Mouse (Mus musculus): ENCODE results near the gene Trim58. TPM values are rescaled to one million over a fixed set of nuclear protein-coding genes. Genes with fewer than 3 reads are reported as not detected.

The Trim58 gene
- under 1 TPM; 0.36 to 1.00 TPM for total RNA-seq (2021)
- long read RNA-seq, experiment 1, result 0 reads
- long read RNA-seq, experiment 2, result 0 reads

GRCm38 (mm10) chr11:58640272-58640867 is at the start of gene Trim58:
Gene Trim58 (plus strand): TSS chr11:58640465.
- peak; percentile 20 for DNase-seq

- no peak for DNase-seq
Measured at GRCm38 (mm10) chr11:58594814-58595213, 45.5 kb upstream of the Trim58 start, which contains the start of gene Olfr324. Gene Olfr324 (plus strand): TSS chr11:58595114.

GRCm38 (mm10) chr11:58597837-58598236 is 42.4 kb upstream of the Trim58 start:
- no peak for DNase-seq

- DNase-seq, result no peak
Measured at GRCm38 (mm10) chr11:58602062-58602461, 38.2 kb upstream of the Trim58 start.

- DNase-seq, result no peak
Measured at GRCm38 (mm10) chr11:58602800-58603560, 37.3 kb upstream of the Trim58 start.

GRCm38 (mm10) chr11:58604688-58605087 is 35.6 kb upstream of the Trim58 start:
- no peak for DNase-seq

- DNase-seq, result no peak
Measured at GRCm38 (mm10) chr11:58605228-58605627, 35.0 kb upstream of the Trim58 start.

GRCm38 (mm10) chr11:58606177-58606919 is 33.9 kb upstream of the Trim58 start:
- DNase-seq, result no peak

GRCm38 (mm10) chr11:58607030-58607429 is 33.2 kb upstream of the Trim58 start:
- no peak for DNase-seq

- DNase-seq, result no peak
Measured at GRCm38 (mm10) chr11:58613359-58613758, 26.9 kb upstream of the Trim58 start.

GRCm38 (mm10) chr11:58614526-58614925 is 25.7 kb upstream of the Trim58 start:
- no peak for DNase-seq

GRCm38 (mm10) chr11:58615975-58616374 is 24.3 kb upstream of the Trim58 start, which contains the start of gene 2210407C18Rik:
Gene 2210407C18Rik (minus strand): TSS chr11:58616075.
- no peak for DNase-seq

- DNase-seq, result no peak
Measured at GRCm38 (mm10) chr11:58618369-58618768, 21.9 kb upstream of the Trim58 start.

- no peak for DNase-seq
Measured at GRCm38 (mm10) chr11:58618793-58619192, 21.5 kb upstream of the Trim58 start.

GRCm38 (mm10) chr11:58626146-58626545 is 14.1 kb upstream of the Trim58 start:
- DNase-seq, result no peak

- DNase-seq, result no peak
Measured at GRCm38 (mm10) chr11:58630401-58630800, 9.9 kb upstream of the Trim58 start, which contains the start of gene Olfr323. Gene Olfr323 (minus strand): TSS chr11:58630501.

GRCm38 (mm10) chr11:58634878-58635277 is 5.4 kb upstream of the Trim58 start:
- no peak for DNase-seq

GRCm38 (mm10) chr11:58636376-58636977 is 3.8 kb upstream of the Trim58 start:
- peak; percentile 67 for DNase-seq

- peak; percentile 47 for DNase-seq
Measured at GRCm38 (mm10) chr11:58638176-58638701, 2.0 kb upstream of the Trim58 start.

- DNase-seq, result no peak
Measured at GRCm38 (mm10) chr11:58641057-58641456, 792 bp downstream of the Trim58 start.

GRCm38 (mm10) chr11:58641638-58642358 is 1.5 kb downstream of the Trim58 start:
- DNase-seq, result no peak
